Mouse (Mus musculus): Measurements from ENCODE around the gene Cwc22. TPM values are rescaled to one million over a fixed set of nuclear protein-coding genes. Genes with fewer than 3 reads are reported as not detected.

Gene Cwc22
- total and polyA plus RNA-seq, 2 experiments from 2014 or later = 9.0 to 9.6 TPM

DNA sequence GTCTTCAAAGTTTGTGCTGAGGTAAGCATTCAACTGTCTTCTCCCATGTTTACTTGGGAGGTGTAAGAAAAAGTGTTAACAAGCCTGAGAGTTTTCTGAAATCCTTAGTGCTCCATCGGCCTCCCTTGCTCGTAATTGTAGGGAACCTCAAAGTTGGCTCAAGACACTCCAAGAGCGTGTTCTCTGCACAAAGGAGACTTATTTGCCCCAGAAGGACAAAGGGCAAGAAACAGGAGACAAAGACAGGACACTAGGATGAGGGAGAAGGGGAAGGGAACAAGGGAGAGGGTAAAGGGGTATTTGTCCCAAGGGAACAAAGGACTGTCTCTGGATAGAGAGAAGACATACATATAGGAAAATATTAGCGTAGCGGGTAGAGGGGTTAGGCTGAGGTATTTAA, 1.9 kb downstream of the Cwc22 start:
- peaks cover 9% of the 10 kb centered on the region for H3K4me1 ChIP-seq (ENCODE audit: insufficient read depth, low read length)
- H3K4me2 ChIP-seq (ENCODE audit: low read depth, low read length) = no peak overlapping the region
- no peaks in the 10 kb centered on the region for H3K36me3 ChIP-seq (ENCODE audit: insufficient read depth, low read length)
- H3K9me3 ChIP-seq (ENCODE audit: low read length) = no peaks in the 10 kb centered on the region
- H3K4me3 ChIP-seq (ENCODE audit: low read length) = no peak overlapping the region
- H3K27me3 ChIP-seq (ENCODE audit: insufficient read depth, low read length) = no peaks in the 10 kb centered on the region
- TF ChIP-seq CTCF (IDR thresholded peaks at IDR 0.05; ENCODE audit: low read depth) = no peak
- WGBS = 91% methylated on average over 5 of the region's 5 CpGs
- DNase-seq (ENCODE audit: low spot score) (no peak), ATAC-seq (no peak)
- no peak overlapping the region for H3K9ac ChIP-seq (replicated peaks; ENCODE audit: low read length)
- no peak overlapping the region for H3K27ac ChIP-seq

- H3K4me3 ChIP-seq (ENCODE audit: low read length) = no peak overlapping the region
- H3K4me1 ChIP-seq (ENCODE audit: insufficient read depth, low read length) = peaks cover 9% of the 10 kb centered on the region
- no peak for TF ChIP-seq CTCF (IDR thresholded peaks at IDR 0.05; ENCODE audit: low read depth)
- no peak overlapping the region for H3K27ac ChIP-seq
- WGBS = 95% methylated on average over 2 of the region's 2 CpGs
- ATAC-seq = no peak
- no peak overlapping the region for H3K4me2 ChIP-seq (ENCODE audit: low read depth, low read length)
- no peaks in the 10 kb centered on the region for H3K36me3 ChIP-seq (ENCODE audit: insufficient read depth, low read length)
- H3K9me3 ChIP-seq (ENCODE audit: low read length) = no peaks in the 10 kb centered on the region
- H3K27me3 ChIP-seq (ENCODE audit: insufficient read depth, low read length) = no peaks in the 10 kb centered on the region
- H3K9ac ChIP-seq (replicated peaks; ENCODE audit: low read length) = no peak overlapping the region
- DNase-seq (ENCODE audit: low spot score) = no peak
Measured at GRCm38 (mm10) chr2:77941944-77942343, 4.2 kb downstream of the Cwc22 start.

DNA sequence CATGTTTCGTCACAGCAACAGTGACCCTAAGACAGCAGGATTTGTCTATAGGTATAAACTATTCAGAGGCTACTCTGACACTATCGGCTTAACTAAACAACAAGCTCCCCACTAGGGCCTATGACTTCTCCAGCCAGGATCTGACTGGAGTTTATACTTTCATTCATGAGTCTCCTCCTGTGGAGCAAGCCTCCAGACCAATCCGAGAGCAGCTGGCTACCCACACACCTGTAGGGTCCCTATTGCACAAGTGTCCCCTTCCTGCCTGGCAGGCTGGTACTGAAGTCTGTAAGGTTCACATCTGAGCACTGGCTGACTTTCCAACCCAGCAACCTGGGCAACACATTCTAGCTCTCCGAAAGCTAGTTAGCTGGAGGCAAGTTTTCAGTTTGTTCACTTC, 7.9 kb downstream of the Cwc22 start:
- ATAC-seq = no peak
- Histone ChIP-seq H3K27me3 (ENCODE audit: insufficient read depth, low read length) (no peaks in the 10 kb centered on the region), H3K4me1 (ENCODE audit: insufficient read depth, low read length) (no peaks in the 10 kb centered on the region), H3K9me3 (ENCODE audit: low read length) (no peaks in the 10 kb centered on the region), H3K4me2 (ENCODE audit: low read depth, low read length) (no peak overlapping the region), H3K9ac (replicated peaks; ENCODE audit: low read length) (no peak overlapping the region), H3K4me3 (ENCODE audit: low read length) (no peak overlapping the region), H3K36me3 (ENCODE audit: insufficient read depth, low read length) (peaks cover 11% of the 10 kb centered on the region), H3K27ac (no peak overlapping the region)
- no peak for DNase-seq (ENCODE audit: low spot score)
- no peak for TF ChIP-seq CTCF (IDR thresholded peaks at IDR 0.05; ENCODE audit: low read depth)
- WGBS = 94% methylated on average over 4 of the region's 4 CpGs

DNA sequence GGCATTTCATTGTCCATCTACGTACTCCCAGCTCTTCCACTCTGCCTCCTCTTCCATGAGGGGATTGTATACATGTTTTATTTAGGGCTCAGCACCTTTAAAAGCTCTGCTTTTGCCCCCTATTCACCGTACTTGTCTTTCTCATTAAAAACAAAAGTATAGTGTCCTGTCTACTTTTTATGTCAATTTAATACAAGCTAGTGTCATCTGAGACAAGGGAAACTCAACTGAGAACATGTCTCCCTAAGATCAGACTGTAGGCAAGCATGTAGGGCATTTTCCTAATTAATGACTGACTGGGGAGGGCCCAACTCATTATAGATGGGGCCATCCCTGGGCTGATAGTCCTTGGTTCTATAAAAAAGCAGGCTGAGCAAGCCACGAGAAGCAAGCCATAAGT, 8.4 kb downstream of the Cwc22 start:
- DNase-seq (ENCODE audit: low spot score) = no peak
- H3K27me3 ChIP-seq (ENCODE audit: insufficient read depth, low read length) = no peaks in the 10 kb centered on the region
- no peak overlapping the region for H3K27ac ChIP-seq
- no peak for ATAC-seq
- H3K4me3 ChIP-seq (ENCODE audit: low read length) = no peak overlapping the region
- no peak for TF ChIP-seq CTCF (IDR thresholded peaks at IDR 0.05; ENCODE audit: low read depth)
- H3K4me2 ChIP-seq (ENCODE audit: low read depth, low read length) = no peak overlapping the region
- no peak overlapping the region for H3K9ac ChIP-seq (replicated peaks; ENCODE audit: low read length)
- H3K4me1 ChIP-seq (ENCODE audit: insufficient read depth, low read length) = no peaks in the 10 kb centered on the region
- peaks cover 11% of the 10 kb centered on the region for H3K36me3 ChIP-seq (ENCODE audit: insufficient read depth, low read length)
- WGBS = 83% methylated on average over 3 of the region's 3 CpGs
- H3K9me3 ChIP-seq (ENCODE audit: low read length) = no peaks in the 10 kb centered on the region

- 86% methylated on average over 4 of the region's 4 CpGs for WGBS
- no peak for ATAC-seq
- Histone ChIP-seq H3K4me1 (ENCODE audit: insufficient read depth, low read length) (no peaks in the 10 kb centered on the region), H3K4me2 (ENCODE audit: low read depth, low read length) (no peak overlapping the region), H3K4me3 (ENCODE audit: low read length) (no peak overlapping the region), H3K36me3 (ENCODE audit: insufficient read depth, low read length) (peaks cover 21% of the 10 kb centered on the region), H3K27me3 (ENCODE audit: insufficient read depth, low read length) (no peaks in the 10 kb centered on the region), H3K27ac (no peak overlapping the region), H3K9ac (replicated peaks; ENCODE audit: low read length) (no peak overlapping the region), H3K9me3 (ENCODE audit: low read length) (no peaks in the 10 kb centered on the region)
- no peak for DNase-seq (ENCODE audit: low spot score)
- no peak for TF ChIP-seq CTCF (IDR thresholded peaks at IDR 0.05; ENCODE audit: low read depth)
Measured at GRCm38 (mm10) chr2:77934138-77934537, 12.0 kb downstream of the Cwc22 start.

GRCm38 (mm10) chr2:77933630-77934029, 12.5 kb downstream of the Cwc22 start:
- no peak for ATAC-seq
- H3K9ac ChIP-seq (replicated peaks; ENCODE audit: low read length) = no peak overlapping the region
- H3K4me2 ChIP-seq (ENCODE audit: low read depth, low read length) = no peak overlapping the region
- WGBS = 66% methylated on average over 2 of the region's 2 CpGs
- no peak overlapping the region for H3K4me3 ChIP-seq (ENCODE audit: low read length)
- H3K27me3 ChIP-seq (ENCODE audit: insufficient read depth, low read length) = no peaks in the 10 kb centered on the region
- no peak for TF ChIP-seq CTCF (IDR thresholded peaks at IDR 0.05; ENCODE audit: low read depth)
- H3K27ac ChIP-seq = no peak overlapping the region
- H3K9me3 ChIP-seq (ENCODE audit: low read length) = no peaks in the 10 kb centered on the region
- peaks cover 26% of the 10 kb centered on the region for H3K36me3 ChIP-seq (ENCODE audit: insufficient read depth, low read length)
- no peaks in the 10 kb centered on the region for H3K4me1 ChIP-seq (ENCODE audit: insufficient read depth, low read length)
- DNase-seq (ENCODE audit: low spot score) = no peak

GRCm38 (mm10) chr2:77931958-77932357, 14.2 kb downstream of the Cwc22 start:
- 100% methylated on average over 1 of the region's 1 CpGs for WGBS
- TF ChIP-seq CTCF (IDR thresholded peaks at IDR 0.05; ENCODE audit: low read depth) = no peak
- H3K36me3 ChIP-seq (ENCODE audit: insufficient read depth, low read length) = peaks cover 34% of the 10 kb centered on the region

More at GRCm38 (mm10) chr2:77931958-77932357, 14.2 kb downstream of the Cwc22 start:
- ATAC-seq = no peak
- no peak for DNase-seq (ENCODE audit: low spot score)
- Histone ChIP-seq H3K4me2 (ENCODE audit: low read depth, low read length) (no peak overlapping the region), H3K9ac (replicated peaks; ENCODE audit: low read length) (no peak overlapping the region), H3K27me3 (ENCODE audit: insufficient read depth, low read length) (no peaks in the 10 kb centered on the region), H3K4me1 (ENCODE audit: insufficient read depth, low read length) (no peaks in the 10 kb centered on the region), H3K9me3 (ENCODE audit: low read length) (no peaks in the 10 kb centered on the region), H3K27ac (no peak overlapping the region), H3K4me3 (ENCODE audit: low read length) (no peak overlapping the region)
